Comparison of ENCODE assay signal across 23 mouse cellular contexts in the genomic region with DNA sequence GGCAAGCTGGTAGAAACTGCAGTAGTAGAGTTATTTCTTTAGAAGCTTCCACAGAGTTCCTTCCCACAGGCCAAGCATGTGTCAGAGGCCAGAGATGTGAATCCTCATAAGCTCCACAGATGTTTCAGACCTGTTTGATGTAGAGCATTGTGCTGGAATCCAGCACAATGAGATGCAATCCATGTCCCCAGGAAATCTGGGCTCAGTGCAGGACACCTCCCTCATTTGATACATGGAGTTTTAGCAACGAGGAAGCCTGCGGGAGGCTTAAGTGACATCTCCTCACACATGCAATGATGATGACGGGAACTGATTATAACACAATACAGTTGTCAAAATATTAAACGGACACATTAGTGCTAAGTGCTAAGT.
DNase-seq lines count a peak whose midpoint lies in the region; ATAC-seq and TF ChIP-seq lines count a peak whose summit lies in the region.
"Had no signal": no experiment of that assay in that cellular context is flagged by ENCODE, and none has a peak within 500 bp of the region (broad histone marks: within the 10 kb centered on the region; RNA-seq: fewer than 3 reads in every experiment).

No protein-coding gene starts in this region.

- TF ChIP-seq EP300 in stomach, postnatal 0 days (optimal IDR thresholded peaks at IDR 0.05) = no peak

- no peaks in the 10 kb centered on the region for H3K4me1 ChIP-seq in embryonic facial prominence, embryonic 14.5 days (ENCODE audit: control insufficient read depth, insufficient read depth, low read length)
- H3K4me1 ChIP-seq in embryonic facial prominence, embryonic 10.5 days = no peaks in the 10 kb centered on the region
- H3K4me1 ChIP-seq in lung, embryonic 14.5 days (ENCODE audit: insufficient read depth) = peaks cover 5% of the 10 kb centered on the region; the same call in 1 of the 2 replicates
- H3K4me1 ChIP-seq in lung, embryonic 16.5 days (replicated peaks; ENCODE audit: control insufficient read depth, insufficient read depth, low read length) = peaks cover 12% of the 10 kb centered on the region
- H3K4me1 ChIP-seq in lung, adult 2 months (ENCODE audit: control insufficient read depth, insufficient read depth, low read length) = peaks cover 4% of the 10 kb centered on the region; the same call in 1 of the 2 replicates
- H3K4me1 ChIP-seq in stomach, embryonic 16.5 days (ENCODE audit: control insufficient read depth, insufficient read depth, low read length) = 0 out of 2 replicates have a peak, but pooled peaks cover 6% of the 10 kb centered on the region
- H3K4me1 ChIP-seq in stomach, postnatal 0 days (replicated peaks; ENCODE audit: control insufficient read depth, insufficient read depth) = no peaks in the 10 kb centered on the region
- H3K4me1 ChIP-seq: embryonic facial prominence, embryonic 13.5 days; forebrain, embryonic 13.5 days; forebrain, embryonic 15.5 days had no signal

- H3K4me3 ChIP-seq in embryonic facial prominence, embryonic 14.5 days (ENCODE audit: low read depth, low read length) = no peak overlapping the region
- no peak overlapping the region for H3K4me3 ChIP-seq in embryonic facial prominence, embryonic 10.5 days
- no peak overlapping the region for H3K4me3 ChIP-seq in lung, embryonic 14.5 days (ENCODE audit: low read depth, low read length)
- no peak overlapping the region for H3K4me3 ChIP-seq in lung, embryonic 16.5 days (ENCODE audit: low read length)
- H3K4me3 ChIP-seq in lung, adult 2 months (replicated peaks; ENCODE audit: extremely low read depth, low read depth, low read length) = no peak overlapping the region
- no peak overlapping the region for H3K4me3 ChIP-seq in stomach, embryonic 16.5 days (replicated peaks; ENCODE audit: low read length)
- no peak overlapping the region for H3K4me3 ChIP-seq in stomach, postnatal 0 days (ENCODE audit: low read depth, low read length)
- H3K4me3 ChIP-seq: embryonic facial prominence, embryonic 13.5 days; forebrain, embryonic 13.5 days; forebrain, embryonic 15.5 days had no signal

- H3K36me3 ChIP-seq in embryonic facial prominence, embryonic 14.5 days (ENCODE audit: control insufficient read depth, insufficient read depth, low read length) = no peaks in the 10 kb centered on the region
- H3K36me3 ChIP-seq in embryonic facial prominence, embryonic 10.5 days (replicated peaks) = no peaks in the 10 kb centered on the region
- no peaks in the 10 kb centered on the region for H3K36me3 ChIP-seq in lung, embryonic 14.5 days (ENCODE audit: insufficient read depth)
- H3K36me3 ChIP-seq in lung, embryonic 16.5 days (ENCODE audit: control insufficient read depth, insufficient read depth, low read length) = no peaks in the 10 kb centered on the region
- no peaks in the 10 kb centered on the region for H3K36me3 ChIP-seq in stomach, embryonic 16.5 days (ENCODE audit: control insufficient read depth, insufficient read depth, low read length)
- no peaks in the 10 kb centered on the region for H3K36me3 ChIP-seq in stomach, postnatal 0 days (ENCODE audit: control insufficient read depth, insufficient read depth, low read length)
- H3K36me3 ChIP-seq: embryonic facial prominence, embryonic 13.5 days; forebrain, embryonic 15.5 days; G1E had no signal

- ATAC-seq in embryonic facial prominence, embryonic 14.5 days (ENCODE audit: low read depth) = no peak
- ATAC-seq in lung, embryonic 14.5 days (ENCODE audit: insufficient read depth) = peak; percentile 29; the same call in 1 of the 2 replicates
- ATAC-seq in lung, embryonic 16.5 days (ENCODE audit: low read depth) = peak; percentile 23; the same call in 1 of the 2 replicates
- peak; percentile 48; the same call in 1 of the 2 replicates for ATAC-seq in stomach, embryonic 16.5 days (ENCODE audit: insufficient read depth, low FRiP score)
- ATAC-seq in stomach, postnatal 0 days (ENCODE audit: low FRiP score, low TSS enrichment) = no peak
- ATAC-seq: activated CD4-positive, CD25-positive, alpha-beta regulatory T cell, adult 4 months; CD4-positive, CD25-positive, alpha-beta regulatory T cell, adult 4 months; forebrain, embryonic 13.5 days; forebrain, embryonic 15.5 days; Patski had no signal

- WGBS in embryonic facial prominence, embryonic 14.5 days = 64% methylated on average over 4 of the region's 4 CpGs
- 92% methylated on average over 4 of the region's 4 CpGs for WGBS in embryonic facial prominence, embryonic 10.5 days
- 44% methylated on average over 4 of the region's 4 CpGs for WGBS in lung, embryonic 14.5 days
- 39% methylated on average over 4 of the region's 4 CpGs for WGBS in lung, embryonic 16.5 days
- WGBS in lung, adult 2 months = 45% methylated on average over 4 of the region's 4 CpGs
- WGBS in stomach, embryonic 16.5 days = 61% methylated on average over 4 of the region's 4 CpGs
- WGBS in stomach, postnatal 0 days = 63% methylated on average over 4 of the region's 4 CpGs

- H3K9ac ChIP-seq in embryonic facial prominence, embryonic 14.5 days (ENCODE audit: low read depth, low read length) = no peak overlapping the region
- no peak overlapping the region for H3K9ac ChIP-seq in lung, embryonic 14.5 days
- no peak overlapping the region for H3K9ac ChIP-seq in lung, embryonic 16.5 days (ENCODE audit: low read length)
- H3K9ac ChIP-seq in stomach, embryonic 16.5 days (ENCODE audit: low read length) = no peak overlapping the region
- no peak overlapping the region for H3K9ac ChIP-seq in stomach, postnatal 0 days (ENCODE audit: low read length)
- H3K9ac ChIP-seq: embryonic facial prominence, embryonic 13.5 days; forebrain, embryonic 13.5 days; forebrain, embryonic 15.5 days had no signal

- no peak for TF ChIP-seq POLR2A in lung, adult 2 months (IDR thresholded peaks at IDR 0.05; ENCODE audit: borderline replicate concordance, extremely low read depth, low read depth, low read length)

- no peaks in the 10 kb centered on the region for H3K27me3 ChIP-seq in embryonic facial prominence, embryonic 14.5 days (replicated peaks; ENCODE audit: control insufficient read depth, insufficient read depth, low read length)
- no peaks in the 10 kb centered on the region for H3K27me3 ChIP-seq in embryonic facial prominence, embryonic 10.5 days (replicated peaks; ENCODE audit: low read depth, poor library complexity, severe bottlenecking)
- no peaks in the 10 kb centered on the region for H3K27me3 ChIP-seq in lung, embryonic 14.5 days (ENCODE audit: insufficient read depth, low read length)
- no peaks in the 10 kb centered on the region for H3K27me3 ChIP-seq in lung, embryonic 16.5 days (ENCODE audit: control insufficient read depth, insufficient read depth, low read depth, low read length)
- no peaks in the 10 kb centered on the region for H3K27me3 ChIP-seq in stomach, embryonic 16.5 days (ENCODE audit: control insufficient read depth, insufficient read depth, low read length)
- no peaks in the 10 kb centered on the region for H3K27me3 ChIP-seq in stomach, postnatal 0 days (ENCODE audit: control insufficient read depth, insufficient read depth, low read length)
- H3K27me3 ChIP-seq: CH12.LX; embryonic facial prominence, embryonic 13.5 days; forebrain, embryonic 13.5 days; forebrain, embryonic 15.5 days; Patski had no signal

- peak; percentile 36 for DNase-seq in embryonic facial prominence, embryonic 14.5 days (ENCODE audit: low spot score)
- no peak for DNase-seq in embryonic facial prominence, embryonic 10.5 days (ENCODE audit: low spot score)
- DNase-seq in lung, embryonic 14.5 days = peak; percentile 59
- no peak for DNase-seq in lung, postnatal 10 days
- no peak for DNase-seq in lung, adult 2 months
- no peak for DNase-seq in stomach, postnatal 0 days (ENCODE audit: low spot score)
- DNase-seq: adrenal gland, adult 8-10 months; B cell, adult 2 months; cerebellum, adult 11-12 months; cerebellum, adult 2 months; cerebellum, adult 9-10 months; cerebellum, postnatal 10 days; cerebellum, postnatal 25 days had no signal

- H3K27ac ChIP-seq in embryonic facial prominence, embryonic 14.5 days (replicated peaks; ENCODE audit: low read depth, low read length) = no peak overlapping the region
- no peak overlapping the region for H3K27ac ChIP-seq in embryonic facial prominence, embryonic 10.5 days (replicated peaks)
- peak overlapping the region; percentile 77 for H3K27ac ChIP-seq in lung, embryonic 14.5 days (ENCODE audit: low read depth)
- H3K27ac ChIP-seq in lung, embryonic 16.5 days (ENCODE audit: low read length) = peak overlapping the region; percentile 82
- no peak overlapping the region for H3K27ac ChIP-seq in stomach, embryonic 16.5 days (ENCODE audit: low read length)
- H3K27ac ChIP-seq in stomach, postnatal 0 days (replicated peaks) = no peak overlapping the region
- H3K27ac ChIP-seq: embryonic facial prominence, embryonic 13.5 days; forebrain, embryonic 13.5 days; forebrain, embryonic 15.5 days had no signal

- no peak for TF ChIP-seq CTCF in lung, embryonic 14.5 days (IDR thresholded peaks at IDR 0.05; ENCODE audit: low read depth)
- no peak for TF ChIP-seq CTCF in lung, adult 2 months (IDR thresholded peaks at IDR 0.05; ENCODE audit: insufficient read depth, low read length)
- TF ChIP-seq CTCF in stomach, postnatal 0 days (IDR thresholded peaks at IDR 0.05; ENCODE audit: low read depth) = no peak

- no peaks in the 10 kb centered on the region for H3K9me3 ChIP-seq in embryonic facial prominence, embryonic 14.5 days (ENCODE audit: control insufficient read depth, low read length)
- peaks cover 2% of the 10 kb centered on the region; the same call in 1 of the 2 replicates for H3K9me3 ChIP-seq in embryonic facial prominence, embryonic 10.5 days
- H3K9me3 ChIP-seq in lung, embryonic 14.5 days (ENCODE audit: low read depth, low read length) = no peaks in the 10 kb centered on the region
- H3K9me3 ChIP-seq in lung, embryonic 16.5 days (ENCODE audit: control insufficient read depth, low read length) = no peaks in the 10 kb centered on the region
- no peaks in the 10 kb centered on the region for H3K9me3 ChIP-seq in stomach, embryonic 16.5 days (replicated peaks; ENCODE audit: control insufficient read depth, low read length)
- no peaks in the 10 kb centered on the region for H3K9me3 ChIP-seq in stomach, postnatal 0 days (ENCODE audit: control insufficient read depth, low read length)
- H3K9me3 ChIP-seq: embryonic facial prominence, embryonic 13.5 days; forebrain, embryonic 13.5 days; forebrain, embryonic 15.5 days; G1E had no signal

- no peak overlapping the region for H3K4me2 ChIP-seq in embryonic facial prominence, embryonic 14.5 days (ENCODE audit: low read depth, low read length)
- H3K4me2 ChIP-seq in lung, embryonic 14.5 days = no peak overlapping the region
- no peak overlapping the region for H3K4me2 ChIP-seq in lung, embryonic 16.5 days (ENCODE audit: low read depth, low read length)
- no peak overlapping the region for H3K4me2 ChIP-seq in stomach, embryonic 16.5 days (ENCODE audit: low read depth, low read length)
- no peak overlapping the region for H3K4me2 ChIP-seq in stomach, postnatal 0 days (replicated peaks; ENCODE audit: low read depth)
- H3K4me2 ChIP-seq: embryonic facial prominence, embryonic 13.5 days; forebrain, embryonic 13.5 days; forebrain, embryonic 15.5 days had no signal

Comparison
In these comparisons a context has a peak if more than half of its experiments do, and no peak if none do; other contexts are left out.
1. ATAC-seq: peak in lung, embryonic 14.5 days (single experiment), lung, embryonic 16.5 days (single experiment) and stomach, embryonic 16.5 days (single experiment); none in embryonic facial prominence, embryonic 14.5 days (single experiment) and stomach, postnatal 0 days (single experiment).
2. DNase-seq: peak in embryonic facial prominence, embryonic 14.5 days (single experiment) and lung, embryonic 14.5 days (single experiment); none in embryonic facial prominence, embryonic 10.5 days (single experiment), lung, postnatal 10 days (single experiment), lung, adult 2 months (single experiment) and stomach, postnatal 0 days (single experiment).
3. H3K27ac ChIP-seq: peak in lung, embryonic 14.5 days (single experiment) and lung, embryonic 16.5 days (single experiment); none in embryonic facial prominence, embryonic 14.5 days (single experiment), embryonic facial prominence, embryonic 10.5 days (single experiment), stomach, embryonic 16.5 days (single experiment) and stomach, postnatal 0 days (single experiment).